ENCODE assay signal across 7 mouse cellular contexts in the genomic region with DNA sequence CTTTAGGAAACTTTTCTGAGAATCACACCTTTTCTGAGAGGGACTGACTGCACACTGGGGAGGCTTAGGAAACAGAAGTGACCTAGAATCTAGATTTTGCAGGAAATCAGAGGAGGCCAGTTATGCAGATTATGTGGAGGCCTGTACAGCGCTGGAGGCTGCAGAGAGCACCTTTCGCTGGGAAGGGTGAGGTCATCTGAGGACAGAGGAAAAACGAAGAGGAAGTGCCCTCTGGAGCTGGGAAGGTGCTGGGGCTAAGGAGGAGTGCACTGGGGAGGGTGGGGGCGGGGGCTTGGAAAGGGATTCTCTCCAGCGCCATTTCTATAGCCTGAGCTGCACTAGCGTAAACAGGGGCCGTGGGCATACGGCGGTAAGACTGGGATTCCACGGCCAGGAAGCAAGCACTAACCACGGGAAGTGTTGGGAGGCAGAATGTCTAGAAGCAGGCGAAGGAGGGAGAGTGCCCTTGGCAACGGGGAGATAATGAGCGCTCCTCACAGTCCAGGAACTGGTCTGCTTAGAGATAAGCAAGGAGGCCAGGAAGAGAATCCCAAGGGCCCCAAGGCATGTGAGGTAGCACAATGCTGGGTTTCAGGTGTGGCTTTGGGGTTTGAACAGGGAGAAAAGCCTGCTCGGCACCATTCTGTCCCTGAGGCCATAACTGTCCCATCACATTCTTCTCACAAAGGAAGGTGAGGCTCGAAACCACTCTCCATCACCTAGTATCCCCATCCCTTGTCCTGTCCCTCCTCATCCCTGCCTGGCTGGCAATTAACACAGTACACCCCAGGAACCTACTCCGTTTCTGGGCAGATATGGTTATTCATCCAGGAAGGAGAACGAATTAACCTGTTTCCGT.
DNase-seq lines count a peak whose midpoint lies in the region; ATAC-seq and TF ChIP-seq lines count a peak whose summit lies in the region.

No protein-coding gene starts in this region.

- peak overlapping the region; percentile 93 for H3K27ac ChIP-seq in ES-E14 (ENCODE audit: insufficient read depth, low read depth, low read length, poor library complexity, severe bottlenecking)
- H3K27ac ChIP-seq in hindbrain, postnatal 0 days: no peak overlapping the region
- no peak overlapping the region for H3K27ac ChIP-seq in lung, embryonic 16.5 days (ENCODE audit: low read length)

- peaks cover 5 to 36% of the 10 kb centered on the region in 2 experiments for H3K4me1 ChIP-seq in ES-E14 (ENCODE audit: control insufficient read depth in 2 of 2, insufficient read depth in 2 of 2, low read length in 2 of 2, poor library complexity in 1 of 2)
- no peaks in the 10 kb centered on the region for H3K4me1 ChIP-seq in hindbrain, postnatal 0 days (ENCODE audit: insufficient read depth, low read length)
- peaks cover 16% of the 10 kb centered on the region for H3K4me1 ChIP-seq in lung, embryonic 16.5 days (replicated peaks; ENCODE audit: control insufficient read depth, insufficient read depth, low read length)

- in situ Hi-C loops in ES-E14 (cut with MboI; ENCODE audit: low sequenced_read_pairs in 2 of 2, unreplicated experiment in 2 of 2): no loop called here

- H3K27me3 ChIP-seq in hindbrain, postnatal 0 days (ENCODE audit: insufficient read depth, low read length): no peaks in the 10 kb centered on the region
- no peaks in the 10 kb centered on the region for H3K27me3 ChIP-seq in lung, embryonic 16.5 days (ENCODE audit: control insufficient read depth, insufficient read depth, low read depth, low read length)

- ATAC-seq in common myeloid progenitor, adult 5-6 weeks (replicated peaks; ENCODE audit: low read depth, poor library complexity, severe bottlenecking): peak; percentile 67
- peak; percentile 48; the same call in 1 of the 2 replicates for ATAC-seq in hindbrain, postnatal 0 days
- ATAC-seq in lung, embryonic 16.5 days (ENCODE audit: low read depth): peak; percentile 60

- DNase-seq in ES-E14 (ENCODE audit: low read depth, low spot score): peak; percentile 54
- DNase-seq in hindbrain, postnatal 0 days (ENCODE audit: low spot score): peak; percentile 19
- DNase-seq in testis, postnatal 10 days (ENCODE audit: low spot score): peak; percentile 43
- DNase-seq in cerebellum, adult 8-10 months: no peak
- DNase-seq in cerebellum, adult 11 months: no peak

- no peaks in the 10 kb centered on the region for H3K36me3 ChIP-seq in ES-E14 (ENCODE audit: control insufficient read depth, insufficient read depth, low read length, poor library complexity, severe bottlenecking)
- no peaks in the 10 kb centered on the region for H3K36me3 ChIP-seq in hindbrain, postnatal 0 days (ENCODE audit: insufficient read depth, low read length)
- no peaks in the 10 kb centered on the region for H3K36me3 ChIP-seq in lung, embryonic 16.5 days (ENCODE audit: control insufficient read depth, insufficient read depth, low read length)

- H3K9me3 ChIP-seq in ES-E14 (ENCODE audit: control insufficient read depth, insufficient read depth, low read depth, low read length): no peaks in the 10 kb centered on the region
- no peaks in the 10 kb centered on the region for H3K9me3 ChIP-seq in hindbrain, postnatal 0 days (ENCODE audit: low read length)
- no peaks in the 10 kb centered on the region for H3K9me3 ChIP-seq in lung, embryonic 16.5 days (ENCODE audit: control insufficient read depth, low read length)

- peak overlapping the region; percentile 42 to 47 for H3K4me3 ChIP-seq in ES-E14 (ENCODE audit: insufficient read depth in 1 of 2, low read depth in 1 of 2, low read length in 2 of 2, poor library complexity in 1 of 2, severe bottlenecking in 1 of 2)
- no peak overlapping the region for H3K4me3 ChIP-seq in hindbrain, postnatal 0 days (ENCODE audit: low read length)
- no peak overlapping the region for H3K4me3 ChIP-seq in lung, embryonic 16.5 days (ENCODE audit: low read length)

- 21% methylated on average over 19 of the region's 19 CpGs for whole genome bisulfite sequencing in hindbrain, postnatal 0 days
- WGBS in lung, embryonic 16.5 days: 17% methylated on average over 19 of the region's 19 CpGs

- TF ChIP-seq CTCF in hindbrain, postnatal 0 days (IDR thresholded peaks at IDR 0.05; ENCODE audit: low read depth): no peak

- peak overlapping the region; percentile 42 for H3K9ac ChIP-seq in ES-E14 (ENCODE audit: insufficient read depth, low read depth, low read length, poor library complexity, severe bottlenecking)
- H3K9ac ChIP-seq in hindbrain, postnatal 0 days (replicated peaks; ENCODE audit: low read length): no peak overlapping the region
- no peak overlapping the region for H3K9ac ChIP-seq in lung, embryonic 16.5 days (ENCODE audit: low read length)

- H3K4me2 ChIP-seq in hindbrain, postnatal 0 days (ENCODE audit: low read depth, low read length): peak overlapping the region; percentile 19; the same call in 1 of the 2 replicates
- peak overlapping the region; percentile 30; the same call in 1 of the 2 replicates for H3K4me2 ChIP-seq in lung, embryonic 16.5 days (ENCODE audit: low read depth, low read length)

TF ChIP-seq in ES-E14, 5 proteins besides CTCF, POLR2A, EP300 and RAD21:
- TF ChIP-seq ZNF384 (IDR thresholded peaks at IDR 0.05; ENCODE audit: low read depth, low read length) (no peak), HCFC1 (IDR thresholded peaks at IDR 0.05; ENCODE audit: borderline replicate concordance, insufficient read depth, low read length) (no peak), ZC3H11A (IDR thresholded peaks at IDR 0.05; ENCODE audit: borderline replicate concordance, low read depth, low read length) (no peak), MAFK (IDR thresholded peaks at IDR 0.05; ENCODE audit: insufficient read depth, low read depth, low read length) (no peak), CHD2 (IDR thresholded peaks at IDR 0.05; ENCODE audit: low read depth, low read length) (no peak)

Comparison
In these comparisons a context has a peak if more than half of its experiments do, and no peak if none do; other contexts are left out.
1. DNase-seq: peak in ES-E14 (single experiment), hindbrain, postnatal 0 days (single experiment) and testis, postnatal 10 days (single experiment); none in cerebellum, adult 8-10 months (single experiment) and cerebellum, adult 11 months (single experiment).
2. H3K4me3 ChIP-seq: peak in ES-E14 (2 of 2); none in hindbrain, postnatal 0 days (single experiment) and lung, embryonic 16.5 days (single experiment).
3. Peak in every context shown above with its lines, with median percentiles within 50 percentile points of each other: ATAC-seq.